ENCODE assay signal across 13 mouse cellular contexts in the genomic region with DNA sequence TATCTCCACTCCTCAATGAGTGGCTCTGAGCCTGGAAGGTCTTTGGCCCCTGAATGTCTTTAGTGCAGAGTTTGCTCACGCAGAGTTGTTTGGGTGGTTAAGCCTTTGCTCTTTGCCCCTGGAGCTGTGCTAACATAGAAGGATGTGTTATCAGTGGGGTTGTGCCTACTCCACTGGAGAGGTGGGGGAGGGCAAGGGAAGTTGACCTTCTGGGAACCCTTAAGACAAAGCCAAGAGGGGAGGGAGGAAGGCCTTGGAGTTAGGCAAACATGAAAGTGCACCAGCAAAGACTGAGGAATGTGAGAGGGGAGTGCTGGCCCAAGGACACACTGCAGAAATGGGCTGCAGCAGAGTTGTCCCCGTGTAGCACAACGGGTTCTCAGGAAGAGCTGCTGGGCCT.
DNase-seq lines count a peak whose midpoint lies in the region; ATAC-seq and TF ChIP-seq lines count a peak whose summit lies in the region.
"Had no signal": no experiment of that assay in that cellular context is flagged by ENCODE, and none has a peak within 500 bp of the region (broad histone marks: within the 10 kb centered on the region; RNA-seq: fewer than 3 reads in every experiment).

No protein-coding gene starts in this region.

- TF ChIP-seq POLR2A in cerebellum, adult 2 months (IDR thresholded peaks at IDR 0.05; ENCODE audit: borderline replicate concordance, insufficient read depth, low read length), result no peak

- peak; percentile 95 for ATAC-seq in lung, postnatal 0 days

- H3K4me3 ChIP-seq in lung, postnatal 0 days (ENCODE audit: low read depth, low read length), result no peak overlapping the region
- H3K4me3 ChIP-seq in cerebellum, adult 2 months (replicated peaks; ENCODE audit: insufficient read depth, low read depth, low read length), result no peak overlapping the region
- H3K4me3 ChIP-seq: gastrocnemius, adult 2 months; heart, embryonic 12.5 days had no signal

- TF ChIP-seq CTCF in lung, postnatal 0 days (IDR thresholded peaks at IDR 0.05), result no peak
- no peak for TF ChIP-seq CTCF in cerebellum, adult 2 months (IDR thresholded peaks at IDR 0.05; ENCODE audit: borderline replicate concordance, insufficient read depth, low read depth, low read length)

- H3K36me3 ChIP-seq in lung, postnatal 0 days (ENCODE audit: insufficient read depth, low read length), result no peaks in the 10 kb centered on the region
- H3K36me3 ChIP-seq: heart, embryonic 12.5 days had no signal

- no peaks in the 10 kb centered on the region for H3K27me3 ChIP-seq in lung, postnatal 0 days (replicated peaks; ENCODE audit: insufficient read depth, low read length)
- no peaks in the 10 kb centered on the region for H3K27me3 ChIP-seq in cerebellum, adult 2 months (ENCODE audit: control insufficient read depth, insufficient read depth, low read length)
- H3K27me3 ChIP-seq: heart, embryonic 12.5 days had no signal

- no peak overlapping the region for H3K9ac ChIP-seq in lung, postnatal 0 days (replicated peaks; ENCODE audit: low read depth)
- H3K9ac ChIP-seq: heart, embryonic 12.5 days had no signal

- 21% methylated on average over 3 of the region's 3 CpGs for WGBS in lung, postnatal 0 days
- 31% methylated on average over 3 of the region's 3 CpGs for WGBS in cerebellum, adult 2 months

- DNase-seq in adrenal gland, adult 2 months, result peak; percentile 52
- DNase-seq in adrenal gland, postnatal 4 days (ENCODE audit: low spot score in 2 of 2), result no peak
- DNase-seq in ovary, postnatal 36 days (ENCODE audit: low spot score), result peak; percentile 49
- no peak for DNase-seq in ovary, postnatal 10 days (ENCODE audit: low spot score)
- peak; percentile 90 for DNase-seq in lung, postnatal 0 days (ENCODE audit: low spot score)
- no peak for DNase-seq in cerebellum, adult 9-10 months
- no peak for DNase-seq in gastrocnemius, postnatal 25 days
- DNase-seq in cerebellum, adult 2 months, result no peak
- DNase-seq: gastrocnemius, adult 2 months; kidney, postnatal 14 days; right cerebral cortex, postnatal 14 days had no signal

- no peaks in the 10 kb centered on the region for H3K4me1 ChIP-seq in lung, postnatal 0 days (ENCODE audit: insufficient read depth, low read depth, low read length)
- H3K4me1 ChIP-seq in cerebellum, adult 2 months (ENCODE audit: control insufficient read depth, insufficient read depth, low read length), result no peaks in the 10 kb centered on the region

- no peak overlapping the region for H3K4me2 ChIP-seq in lung, postnatal 0 days (replicated peaks; ENCODE audit: low read depth, low read length)
- H3K4me2 ChIP-seq: heart, embryonic 12.5 days had no signal

- peak overlapping the region; percentile 64 for H3K27ac ChIP-seq in lung, postnatal 0 days (ENCODE audit: low read length)
- H3K27ac ChIP-seq in cerebellum, adult 2 months (ENCODE audit: insufficient read depth, low read length), result no peak overlapping the region
- H3K27ac ChIP-seq: gastrocnemius, adult 2 months; macrophage had no signal

- H3K9me3 ChIP-seq in lung, postnatal 0 days (ENCODE audit: low read length), result no peaks in the 10 kb centered on the region
- H3K9me3 ChIP-seq: heart, embryonic 12.5 days had no signal

- peak; percentile 94 for TF ChIP-seq EP300 in lung, postnatal 0 days (IDR thresholded peaks at IDR 0.05)

Comparison
In these comparisons a context has a peak if more than half of its experiments do, and no peak if none do; other contexts are left out.
1. DNase-seq: peak in adrenal gland, adult 2 months (single experiment), ovary, postnatal 36 days (single experiment) and lung, postnatal 0 days (single experiment); none in adrenal gland, postnatal 4 days (0 of 2), ovary, postnatal 10 days (single experiment), cerebellum, adult 9-10 months (single experiment), gastrocnemius, postnatal 25 days (single experiment) and cerebellum, adult 2 months (0 of 2).